Mouse (Mus musculus) lung, postnatal 0 days (tissue): ENCODE data around the gene Ahnak2. TPM values are rescaled to one million over a fixed set of nuclear protein-coding genes. Genes with fewer than 3 reads are reported as not detected.
A peak's percentile ranks its signal among the peaks of the same experiment; 100 is the strongest.
"Not testable (repeated sequence)": the region's sequence is repeated elsewhere in the genome, so short reads cannot be mapped to it uniquely, and the experiment has no call there.

ENCODE experiments used
- ATAC-seq: fragments of 200-750 bp; cut with Nextera tagmentation; 2 replicates; pipeline ENCODE4 v1.8.0; 2017; ENCODE audit warnings: moderate library complexity
- DNase-seq: peaks from one replicate; pipeline ENCODE4 v3.0.0-alpha.2; 2016; ENCODE audit warnings: low spot score
- H3K27ac ChIP-seq: fragments of 300-500 bp; sonication (generic); 2 replicates; pipeline ENCODE4 v1.5.1; 2014; ENCODE audit warnings: antibody characterized with exemption, mild to moderate bottlenecking, low read length, mixed read lengths
- H3K27me3 ChIP-seq: fragments of 300-500 bp; sonication (generic); replicated peaks from 2 replicates; pipeline ENCODE4 v1.6.1; 2014; ENCODE audit warnings: low read length, mixed read lengths; ENCODE audit not compliant: insufficient read depth
- H3K36me3 ChIP-seq: fragments of 300-500 bp; sonication (generic); 2 replicates; pipeline ENCODE4 v1.6.1; 2014; ENCODE audit warnings: low read length, mixed read lengths; ENCODE audit not compliant: insufficient read depth
- H3K4me1 ChIP-seq: fragments of 300-500 bp; sonication (generic); 2 replicates; pipeline ENCODE4 v1.6.1; 2014; ENCODE audit warnings: antibody characterized with exemption, low read depth, low read length, mixed read lengths; ENCODE audit not compliant: insufficient read depth
- H3K4me2 ChIP-seq: fragments of 300-500 bp; sonication (generic); replicated peaks from 2 replicates; pipeline ENCODE4 v1.6.1; 2014; ENCODE audit warnings: low read depth, mild to moderate bottlenecking, low read length, moderate library complexity, mixed read lengths
- H3K4me3 ChIP-seq: fragments of 300-500 bp; sonication (generic); 2 replicates; pipeline ENCODE4 v1.5.1; 2014; ENCODE audit warnings: low read depth, low read length
- H3K9ac ChIP-seq: fragments of 300-500 bp; sonication (generic); replicated peaks from 2 replicates; pipeline ENCODE4 v1.6.1; 2014; ENCODE audit warnings: low read depth, mild to moderate bottlenecking
- H3K9me3 ChIP-seq: fragments of 300-500 bp; sonication (generic); 2 replicates; pipeline ENCODE4 v1.6.1; 2016; ENCODE audit warnings: low read length, mixed read lengths
- CTCF ChIP-seq: IDR thresholded peaks from 2 replicates; pipeline ENCODE4 v1.5.1; 2016; ENCODE audit warnings: antibody characterized with exemption, mild to moderate bottlenecking
- EP300 ChIP-seq: IDR thresholded peaks from 2 replicates; pipeline ENCODE4 v1.6.1; 2016; ENCODE audit warnings: antibody characterized with exemption, mild to moderate bottlenecking, control low read depth
- WGBS: fragments of 180-500 bp; shearing (Covaris S2); extraction: QIAGEN DNeasy Blood & Tissue Kit; methylation state at CpG from one replicate; pipeline ENCODE4 v1.1.7; 2014; 5-methylcytosine and 5-hydroxymethylcytosine counted together
- polyA plus RNA-seq: library from polyadenylated mRNA; unstranded; fragments of >200 nt; fragmentation: Nextera tagmentation; extraction: Ambion mirVana; gene quantifications from 2 replicates; pipeline ENCODE4 v1.2.1, GENCODE M21; 2015

The Ahnak2 gene
- polyA plus RNA-seq, 1 experiment from 2014 or later: 4.9 TPM

DNA sequence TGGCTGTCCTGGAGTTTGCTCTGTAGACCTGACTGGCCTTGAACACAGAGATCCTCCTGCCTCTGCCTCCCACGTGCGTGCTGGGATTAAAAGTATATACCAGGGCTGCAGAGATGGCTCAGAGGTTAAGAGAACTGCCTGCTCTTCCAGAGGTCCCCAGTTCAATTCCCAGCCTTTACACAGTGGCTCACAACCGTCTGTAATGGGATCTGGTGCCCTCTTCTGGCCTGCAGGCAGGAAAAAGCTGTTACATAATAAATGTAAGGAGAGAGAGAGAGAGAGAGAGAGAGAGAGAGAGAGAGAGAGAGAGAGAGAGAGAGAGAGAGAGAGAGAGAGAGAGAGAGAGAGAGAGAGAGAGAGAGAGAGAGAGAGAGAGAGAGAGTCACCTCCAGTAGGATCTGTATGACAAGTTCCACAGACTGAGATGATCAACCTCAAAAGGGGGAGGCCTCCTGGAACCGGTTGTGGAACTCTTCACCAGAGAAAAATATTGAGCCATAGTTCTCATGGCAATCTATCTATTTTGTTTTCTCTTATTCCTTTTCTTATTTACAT lies 39.0 kb upstream of the Ahnak2 start:
- TF ChIP-seq CTCF: peak; percentile 20; the same call in 1 of the 2 replicates
- H3K4me2 ChIP-seq, H3K27ac ChIP-seq, H3K4me3 ChIP-seq, ATAC-seq, H3K9ac ChIP-seq, DNase-seq, H3K4me1 ChIP-seq, H3K9me3 ChIP-seq, H3K36me3 ChIP-seq, H3K27me3 ChIP-seq: not testable (repeated sequence)
- WGBS: 51% methylated on average over 4 of the region's 4 CpGs

DNA sequence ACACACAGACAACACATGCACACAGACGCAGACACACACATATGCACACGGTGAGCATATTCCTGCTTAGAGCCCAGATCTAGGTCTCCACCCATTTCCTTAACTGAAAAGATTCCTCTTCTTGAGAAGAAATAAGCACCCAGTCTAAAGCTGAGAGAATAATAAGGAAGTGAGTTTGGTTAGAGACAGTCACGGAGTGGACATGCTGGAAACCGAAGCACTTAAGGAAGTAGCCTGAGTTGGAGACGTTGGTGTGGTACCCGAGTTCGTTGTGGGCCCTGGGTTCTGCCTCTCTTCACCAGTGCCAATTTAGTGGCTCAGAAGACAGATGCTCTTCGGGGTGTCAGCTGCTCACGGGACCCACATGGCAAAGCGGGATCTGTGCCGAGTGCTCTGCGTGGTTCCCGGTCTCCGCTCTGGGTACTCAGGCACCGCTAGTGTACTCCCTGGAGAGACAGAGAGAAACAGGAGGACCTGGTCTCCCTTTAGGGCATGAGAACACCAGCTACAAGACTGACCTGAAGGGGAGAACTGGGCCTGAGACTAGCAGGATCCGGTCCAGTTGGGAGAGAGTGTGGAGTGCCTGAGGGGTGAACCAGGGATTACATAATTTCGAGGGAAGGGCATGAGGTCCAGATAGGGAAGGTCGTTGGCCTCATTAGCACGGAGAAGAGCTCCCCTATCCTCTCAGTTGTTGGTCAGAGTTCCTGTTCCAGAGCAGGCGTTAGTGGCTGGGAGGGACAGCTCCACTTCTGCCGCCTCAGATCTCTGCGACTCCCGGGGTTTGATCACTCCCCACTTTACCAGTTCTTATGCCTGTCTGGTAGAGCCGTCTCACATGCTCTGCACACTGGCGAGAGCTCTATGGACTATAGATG lies 38.0 kb upstream of the Ahnak2 start:
- Histone ChIP-seq H3K9ac (no peak overlapping the region), H3K4me2 (no peak overlapping the region), H3K27me3 (no peaks in the 10 kb centered on the region), H3K9me3 (no peaks in the 10 kb centered on the region), H3K27ac (no peak overlapping the region), H3K4me3 (no peak overlapping the region), H3K36me3 (no peaks in the 10 kb centered on the region), H3K4me1 (no peaks in the 10 kb centered on the region)
- ATAC-seq: no peak; the same call in 1 of the 2 replicates
- WGBS: 66% methylated on average over 25 of the region's 25 CpGs
- DNase-seq: peak; percentile 16
- TF ChIP-seq CTCF (no peak), EP300 (no peak)

DNA sequence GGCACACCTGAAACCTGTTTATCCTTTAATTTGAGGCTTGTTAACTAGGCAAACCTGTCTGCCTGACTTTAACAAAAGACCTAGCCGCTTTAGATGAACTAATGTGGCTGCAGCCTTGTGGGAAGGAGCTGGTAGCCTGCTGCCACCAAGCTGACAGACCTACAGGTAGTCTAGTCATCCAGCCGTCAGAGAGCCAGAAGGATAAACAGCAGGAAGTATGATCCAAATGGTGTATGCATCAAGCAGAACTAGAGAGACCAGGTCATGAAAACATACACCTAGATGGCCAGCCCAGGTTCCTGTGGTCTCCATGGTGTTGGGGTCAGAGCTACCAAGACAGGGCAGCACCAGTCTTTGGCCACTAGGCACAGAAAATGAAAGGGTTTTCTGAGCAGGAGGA lies 32.6 kb upstream of the Ahnak2 start:
- no peak for ATAC-seq
- Histone ChIP-seq H3K4me3 (no peak overlapping the region), H3K4me2 (no peak overlapping the region), H3K27me3 (no peaks in the 10 kb centered on the region), H3K27ac (no peak overlapping the region), H3K4me1 (no peaks in the 10 kb centered on the region), H3K36me3 (no peaks in the 10 kb centered on the region), H3K9me3 (no peaks in the 10 kb centered on the region), H3K9ac (no peak overlapping the region)
- no peak for DNase-seq
- no peak for TF ChIP-seq CTCF
- no peak for TF ChIP-seq EP300
- 71% methylated on average over 2 of the region's 2 CpGs for WGBS

DNA sequence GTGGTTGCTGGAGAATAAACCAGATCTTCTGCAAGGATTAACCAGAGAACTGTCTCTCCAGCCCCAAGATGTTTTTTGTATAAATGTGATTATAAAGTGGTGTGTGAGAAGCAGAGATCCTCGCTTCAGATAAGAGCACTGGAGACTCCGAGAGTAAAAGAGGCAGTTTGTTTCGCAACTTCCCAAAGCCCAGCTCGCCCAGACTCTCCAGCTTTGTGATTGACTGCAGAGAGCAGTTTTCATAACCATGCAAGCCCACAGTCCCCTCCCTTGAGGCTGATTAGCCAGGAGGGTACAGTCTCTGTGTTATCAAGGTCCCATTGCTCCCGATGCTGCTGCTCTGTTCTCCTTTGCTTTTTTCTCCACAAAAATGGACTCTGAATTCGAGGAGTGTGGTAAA lies 31.1 kb upstream of the Ahnak2 start:
- H3K4me2 ChIP-seq: no peak overlapping the region
- no peak overlapping the region for H3K4me3 ChIP-seq
- 34% methylated on average over 6 of the region's 6 CpGs for WGBS
- ATAC-seq (no peak), DNase-seq (peak; percentile 58)
- no peaks in the 10 kb centered on the region for H3K27me3 ChIP-seq
- no peaks in the 10 kb centered on the region for H3K4me1 ChIP-seq
- no peaks in the 10 kb centered on the region for H3K36me3 ChIP-seq
- 0 out of 2 replicates have a peak overlapping the region, but pooled peaks have one; percentile 32 for H3K27ac ChIP-seq
- no peaks in the 10 kb centered on the region for H3K9me3 ChIP-seq
- TF ChIP-seq EP300 (no peak), CTCF (no peak)
- no peak overlapping the region for H3K9ac ChIP-seq

DNA sequence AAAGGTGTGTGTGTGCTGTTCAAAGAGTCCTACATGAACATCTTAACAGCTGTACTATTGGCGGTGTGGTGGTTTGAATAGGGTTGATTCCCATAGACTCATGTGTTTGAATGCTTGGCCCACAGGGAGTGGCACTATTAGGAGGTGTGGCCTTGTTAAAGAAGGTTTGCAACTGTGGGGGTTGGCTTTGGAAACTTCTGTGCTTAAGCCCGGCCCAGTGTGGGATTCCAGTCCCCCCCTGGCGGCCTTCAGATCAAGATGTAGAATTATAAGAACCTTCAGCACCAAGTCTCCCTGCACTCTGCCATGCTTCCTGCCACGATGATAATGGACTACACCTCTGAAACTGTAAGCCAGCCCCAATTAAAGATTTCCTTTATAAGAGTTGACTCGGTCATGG lies 30.0 kb upstream of the Ahnak2 start:
- Histone ChIP-seq H3K36me3 (no peaks in the 10 kb centered on the region), H3K27ac (no peak overlapping the region), H3K9me3 (no peaks in the 10 kb centered on the region), H3K4me3 (no peak overlapping the region), H3K27me3 (no peaks in the 10 kb centered on the region), H3K4me1 (peaks cover 3% of the 10 kb centered on the region; the same call in 1 of the 2 replicates), H3K4me2 (no peak overlapping the region), H3K9ac (no peak overlapping the region)
- WGBS: 92% methylated on average over 5 of the region's 5 CpGs
- TF ChIP-seq CTCF (no peak), EP300 (no peak)
- DNase-seq (no peak), ATAC-seq (no peak)

DNA sequence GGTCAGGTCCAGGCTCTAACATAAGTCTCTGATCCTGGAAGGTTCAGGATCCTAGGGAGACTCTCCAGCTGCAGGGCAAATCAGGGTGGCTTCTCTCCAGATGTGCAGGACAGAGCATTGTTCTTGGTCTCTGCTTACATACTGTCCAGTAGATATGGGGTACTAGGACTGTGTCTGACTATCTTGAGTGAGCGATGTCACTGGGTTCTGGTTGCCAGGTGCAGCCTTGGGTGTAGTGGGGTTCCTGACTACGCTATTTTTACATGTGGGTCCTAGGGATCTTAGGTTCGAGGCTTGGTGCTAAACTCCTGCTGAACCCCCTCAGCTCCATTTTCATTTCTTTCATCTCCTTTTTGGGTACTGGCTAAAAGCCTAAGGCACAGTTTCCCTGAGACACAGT lies 28.1 kb upstream of the Ahnak2 start:
- peaks cover 6% of the 10 kb centered on the region; the same call in 1 of the 2 replicates for H3K4me1 ChIP-seq
- TF ChIP-seq CTCF: no peak
- TF ChIP-seq EP300: no peak
- no peaks in the 10 kb centered on the region for H3K36me3 ChIP-seq
- DNase-seq: no peak
- H3K27me3 ChIP-seq: no peaks in the 10 kb centered on the region
- no peaks in the 10 kb centered on the region for H3K9me3 ChIP-seq
- no peak overlapping the region for H3K9ac ChIP-seq
- 76% methylated on average over 3 of the region's 3 CpGs for WGBS
- no peak overlapping the region for H3K4me3 ChIP-seq
- H3K27ac ChIP-seq: no peak overlapping the region
- peak overlapping the region; percentile 82 for H3K4me2 ChIP-seq
- ATAC-seq: no peak
